Mouse (Mus musculus): ENCODE measurements around the gene Lin7b.
"Not testable (repeated sequence)": the region's sequence is repeated elsewhere in the genome, so short reads cannot be mapped to it uniquely, and the experiment has no call there.

Lin7b gene

DNA sequence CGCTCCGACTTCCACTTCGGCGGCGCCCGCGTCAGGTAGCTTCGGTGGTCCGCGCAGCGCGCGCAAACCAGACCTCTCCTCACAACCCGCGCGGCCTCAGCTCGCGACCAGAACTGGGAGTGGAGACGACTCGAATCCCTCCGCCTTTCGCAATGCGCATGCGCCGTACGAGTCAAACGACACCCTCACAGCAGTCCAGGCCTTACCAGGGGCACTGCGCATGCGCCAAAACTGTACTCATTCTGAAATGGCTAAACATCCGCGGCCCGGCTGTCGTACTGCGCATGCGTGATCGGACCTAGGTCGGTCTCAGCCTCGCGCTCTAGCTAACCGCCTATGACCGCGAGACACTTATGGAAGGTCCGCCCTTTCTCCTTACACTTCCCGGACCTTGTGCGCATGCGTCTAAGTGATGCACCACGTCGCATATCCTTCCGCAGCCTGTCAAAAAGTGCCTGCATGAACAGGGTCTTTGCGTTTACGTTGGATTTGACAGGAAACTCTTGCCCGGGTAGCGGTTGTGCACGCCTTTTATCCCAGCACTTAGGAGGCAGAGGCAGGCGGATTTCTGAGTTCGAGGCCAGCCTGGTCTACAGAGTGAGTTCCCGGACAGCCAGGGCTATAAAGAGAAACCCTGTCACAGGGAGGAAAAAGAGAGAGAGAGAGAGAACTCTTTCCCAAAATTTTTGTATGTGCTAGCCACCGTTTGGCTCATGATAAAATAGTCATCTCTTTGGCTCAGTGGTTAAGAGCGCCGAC lies 25.4 kb upstream of the Lin7b start, which contains the start of gene Snrnp70:
Gene Snrnp70 (minus strand): TSS at position 165 of the 759 bp plus-strand sequence.
- peak; percentile 100 for DNase-seq (ENCODE audit: low read depth, low spot score)

DNA sequence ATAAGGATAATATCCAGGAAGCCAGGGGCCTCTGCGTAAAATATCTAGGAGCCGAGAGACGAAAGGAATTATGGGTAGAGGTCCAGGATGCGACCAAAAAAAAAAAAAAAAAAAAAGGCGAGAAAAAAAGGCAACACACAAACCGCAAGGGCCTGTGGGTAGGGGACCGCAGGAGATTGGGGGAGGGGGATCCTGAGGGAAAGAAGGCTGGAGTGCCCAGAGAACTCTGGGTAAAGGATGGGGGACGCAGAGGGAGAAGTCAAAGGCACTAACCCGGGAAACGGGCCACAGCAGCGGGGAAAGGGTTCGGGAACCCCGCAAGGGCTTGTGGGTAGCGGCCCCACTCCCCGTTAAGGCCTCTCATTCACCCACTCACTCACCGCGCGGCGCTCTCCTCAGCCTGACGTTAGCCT lies 24.8 kb upstream of the Lin7b start:
- peak; percentile 71 for DNase-seq (ENCODE audit: low read depth, low spot score)

DNA sequence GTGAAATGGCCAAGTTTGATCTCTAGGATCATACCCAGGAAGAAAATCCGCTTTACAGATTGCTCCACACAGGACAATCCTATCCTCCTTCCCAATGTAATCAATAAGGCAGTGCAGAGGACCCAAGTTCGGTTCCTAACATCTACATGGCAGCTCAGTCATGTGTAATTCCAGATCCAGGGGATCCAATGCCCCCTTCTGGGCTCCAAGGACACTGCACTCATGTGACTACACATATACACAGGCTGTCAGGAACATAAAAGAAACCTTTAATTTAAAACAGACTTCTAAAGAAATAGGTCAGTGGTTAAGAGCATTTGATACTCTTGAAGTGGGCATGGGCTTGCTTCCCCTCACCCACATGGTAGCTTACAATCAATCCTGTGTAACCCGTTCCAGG lies 15.7 kb upstream of the Lin7b start:
- no peak for DNase-seq (ENCODE audit: low read depth, low spot score)

DNA sequence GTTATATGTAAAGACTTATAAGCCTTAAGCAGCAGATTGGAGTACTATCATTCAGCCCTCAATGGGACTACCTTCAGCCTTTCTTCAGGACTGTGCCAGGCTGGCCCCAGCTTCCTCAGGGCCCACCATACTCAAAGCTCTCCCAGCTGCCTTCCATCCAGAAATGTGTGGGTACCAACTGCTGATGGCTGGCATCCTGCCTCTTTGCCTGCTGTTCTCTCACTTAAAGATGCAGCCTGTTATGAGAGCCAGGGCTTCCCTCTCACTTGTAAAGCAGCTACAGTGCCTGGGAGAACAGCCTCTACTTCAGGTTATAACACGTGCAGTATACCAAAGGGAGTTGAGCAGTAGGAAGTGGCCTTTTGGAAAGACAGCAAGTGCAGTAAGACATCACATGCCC lies 5.7 kb upstream of the Lin7b start:
- no peak for DNase-seq (ENCODE audit: low read depth, low spot score)

DNA sequence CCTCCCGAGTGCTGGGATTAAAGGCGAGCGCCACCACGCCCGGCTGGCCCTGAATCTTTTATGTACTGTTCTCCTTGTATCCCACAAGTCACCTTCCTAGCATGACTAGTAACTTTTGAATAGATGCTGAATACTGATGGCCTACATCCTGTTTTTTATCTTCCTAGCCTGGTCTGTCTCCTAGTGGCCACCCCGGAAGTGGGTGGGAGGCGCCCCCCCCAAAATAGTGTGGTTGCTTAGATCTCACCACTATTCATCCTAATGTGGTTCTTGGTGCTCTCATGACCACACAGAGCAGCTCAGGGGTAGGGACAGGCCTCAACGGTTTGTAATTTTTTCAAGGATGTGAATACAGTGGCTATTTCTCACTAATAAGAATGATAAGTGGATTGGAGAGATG lies 4.2 kb upstream of the Lin7b start:
- DNase-seq (ENCODE audit: low read depth, low spot score) = no peak

DNA sequence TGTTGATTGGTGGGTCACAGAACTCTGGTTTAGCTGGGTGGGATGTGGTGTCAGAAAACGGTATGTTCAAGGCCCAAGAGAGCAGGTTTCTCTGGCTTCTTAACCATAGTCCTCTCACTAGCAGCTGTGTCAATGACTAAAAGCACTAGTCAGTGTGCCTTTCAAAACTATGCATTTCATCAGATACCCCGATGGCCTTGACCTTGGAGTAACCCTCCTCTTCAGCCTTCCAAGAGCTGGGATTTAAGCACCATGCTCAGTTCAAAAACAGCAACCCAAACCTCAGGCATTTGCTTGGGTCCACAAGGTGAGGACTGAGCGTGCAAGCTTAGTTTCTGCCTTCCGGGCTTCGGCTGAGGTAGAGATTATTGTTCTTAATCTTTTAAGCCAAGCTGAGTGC lies 2.0 kb upstream of the Lin7b start:
- no peak for DNase-seq (ENCODE audit: low read depth, low spot score)

DNA sequence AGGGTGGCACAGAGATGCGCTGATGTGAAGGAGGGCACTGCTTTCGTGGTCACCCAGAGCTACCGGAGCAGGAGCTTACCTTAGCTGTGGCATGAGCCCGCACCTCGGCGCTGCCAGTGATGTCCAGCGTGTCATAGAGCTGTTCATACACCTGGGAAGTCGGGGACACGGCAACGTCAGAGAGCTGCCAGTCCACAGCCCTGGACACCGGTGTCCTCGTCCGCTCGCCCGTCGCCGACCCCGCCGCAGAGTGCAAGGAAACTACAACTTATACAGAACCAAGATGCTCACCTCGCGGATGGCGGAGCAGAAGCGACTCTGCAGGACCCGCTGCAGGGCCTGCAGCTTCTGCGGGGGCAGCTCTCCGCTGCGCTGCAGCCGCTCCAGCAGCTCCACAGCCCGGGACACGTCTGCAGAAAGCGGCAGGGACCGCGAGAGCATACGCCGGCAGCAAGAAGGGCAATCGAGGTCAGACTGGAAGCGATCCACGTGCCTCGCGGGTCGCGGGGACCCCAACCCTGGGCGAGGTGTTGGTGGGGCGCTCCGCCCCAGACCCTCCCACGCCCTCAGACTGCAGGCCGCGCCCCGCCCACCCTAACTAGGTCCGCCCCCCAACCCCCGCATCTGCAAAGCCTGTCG lies 428 bp downstream of the Lin7b start:
- no peak for DNase-seq (ENCODE audit: low read depth, low spot score)

DNA sequence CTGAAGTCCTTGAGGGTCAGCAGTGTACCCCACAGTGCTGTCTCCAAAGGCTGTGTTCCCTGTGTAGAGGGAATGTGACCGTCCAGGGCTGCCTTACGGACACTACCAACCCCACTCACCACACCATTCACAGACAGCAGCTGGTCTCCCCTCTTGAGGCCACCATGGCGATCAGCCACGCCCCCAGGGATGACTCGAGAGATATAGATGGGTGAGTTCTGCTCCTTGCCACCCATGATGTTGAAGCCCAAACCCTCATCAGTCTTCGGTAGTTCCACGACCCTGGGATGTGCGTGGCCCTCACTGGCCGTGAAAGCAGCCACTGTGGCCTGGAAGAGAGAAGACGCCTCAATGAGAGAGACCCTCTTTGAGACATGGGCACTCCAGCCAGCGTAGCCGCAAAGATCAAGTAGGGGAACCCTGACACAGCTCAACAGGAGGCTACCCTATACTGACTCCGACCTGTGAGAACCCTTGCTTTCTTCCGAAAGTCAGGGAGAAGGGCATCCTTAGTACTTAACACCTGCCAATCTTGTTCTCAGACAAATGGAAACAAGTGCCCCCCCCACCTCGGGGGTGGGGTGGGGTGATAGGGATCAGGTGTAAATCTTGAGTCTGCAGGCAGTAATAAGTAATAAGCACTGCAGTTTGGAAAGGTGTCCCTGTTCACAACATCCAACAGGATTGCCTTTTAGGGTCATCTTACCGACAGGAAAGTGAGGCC lies 1.2 kb downstream of the Lin7b start:
- no peak for DNase-seq (ENCODE audit: low read depth, low spot score)

DNA sequence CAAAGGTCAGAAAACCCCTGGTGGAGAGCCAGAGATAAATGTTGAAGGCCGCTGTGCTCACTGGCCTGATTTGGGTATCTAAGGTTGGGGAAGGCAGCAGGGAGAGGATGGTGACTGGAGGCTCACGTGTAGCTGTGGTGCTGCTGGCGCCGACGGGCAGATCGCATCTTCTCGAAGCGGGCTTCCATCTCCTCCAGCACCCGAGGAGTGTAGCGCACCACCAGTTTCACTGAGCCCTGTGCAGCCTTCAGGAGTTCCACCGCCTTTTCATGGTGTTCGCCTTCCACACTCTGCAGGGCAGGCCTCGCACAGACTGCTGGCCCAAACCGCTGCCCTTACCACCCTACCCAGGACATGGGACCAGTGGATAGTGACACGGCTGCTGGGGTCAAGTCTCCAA lies 2.2 kb downstream of the Lin7b start:
- no peak for DNase-seq (ENCODE audit: low read depth, low spot score)

DNA sequence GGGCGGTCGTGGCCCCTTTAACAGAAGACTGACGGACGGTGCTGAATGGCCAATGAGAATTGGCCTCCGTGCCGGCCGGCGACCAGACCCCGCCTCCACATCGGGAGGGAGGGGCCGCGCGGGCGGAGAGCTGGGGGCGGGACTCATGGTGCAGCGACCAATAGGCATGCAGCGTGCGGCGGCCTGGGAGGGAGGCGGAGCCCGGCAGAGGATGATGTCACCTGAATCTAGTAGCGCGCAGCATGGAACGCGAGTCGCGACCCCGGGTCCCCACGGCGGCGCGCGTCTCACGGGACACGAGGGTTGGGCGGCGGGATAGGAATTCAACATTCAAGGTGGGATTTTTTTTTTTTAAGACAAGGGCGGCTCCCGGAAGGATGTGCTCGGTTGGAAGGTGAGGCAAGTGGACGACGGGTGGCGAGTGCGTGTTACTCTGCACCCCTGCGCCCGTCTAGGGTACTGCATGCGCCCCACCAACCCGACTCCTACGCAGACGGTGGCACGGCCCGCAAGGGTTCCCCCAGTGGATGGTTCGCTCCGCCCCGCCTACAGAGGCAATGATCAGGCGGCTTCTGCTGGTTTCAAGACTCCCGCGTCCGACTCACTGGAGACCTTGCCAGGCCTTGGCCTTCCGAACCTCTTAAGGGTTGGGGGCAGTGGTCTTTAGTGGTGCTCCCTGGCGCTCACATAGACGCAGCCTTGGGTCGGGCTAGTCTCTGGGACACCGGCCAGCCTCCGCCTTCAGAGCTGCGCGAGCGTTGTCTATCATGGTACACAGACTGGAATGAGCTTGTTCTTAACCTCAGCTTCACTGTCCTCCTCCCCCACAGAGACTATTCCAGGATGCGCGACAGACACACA lies 3.1 kb downstream of the Lin7b start:
- DNase-seq (ENCODE audit: low read depth, low spot score) = peak; percentile 93

DNA sequence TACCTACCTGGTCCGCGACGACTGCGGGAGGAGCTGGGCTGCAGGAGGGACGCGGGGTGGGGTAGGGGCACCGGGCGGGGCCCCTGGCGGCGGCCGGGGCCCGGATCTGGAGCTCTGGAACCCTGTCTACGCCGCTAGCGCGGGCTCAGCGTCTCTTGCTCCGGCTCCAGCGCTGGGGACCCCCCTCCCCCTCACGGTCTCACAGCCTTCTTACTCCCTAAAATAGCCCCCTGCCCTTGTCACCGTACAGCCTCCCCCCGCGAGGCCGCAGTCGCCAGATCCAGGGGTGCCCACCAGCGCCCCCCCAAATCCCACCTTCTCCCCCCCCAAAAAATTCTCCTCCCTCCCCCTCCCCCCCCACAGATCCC lies 3.7 kb downstream of the Lin7b start, which contains the start of gene Ppfia3:
Gene Ppfia3 (minus strand): TSS at position 368 of the 368 bp plus-strand sequence.
- no peak for DNase-seq (ENCODE audit: low read depth, low spot score)

DNA sequence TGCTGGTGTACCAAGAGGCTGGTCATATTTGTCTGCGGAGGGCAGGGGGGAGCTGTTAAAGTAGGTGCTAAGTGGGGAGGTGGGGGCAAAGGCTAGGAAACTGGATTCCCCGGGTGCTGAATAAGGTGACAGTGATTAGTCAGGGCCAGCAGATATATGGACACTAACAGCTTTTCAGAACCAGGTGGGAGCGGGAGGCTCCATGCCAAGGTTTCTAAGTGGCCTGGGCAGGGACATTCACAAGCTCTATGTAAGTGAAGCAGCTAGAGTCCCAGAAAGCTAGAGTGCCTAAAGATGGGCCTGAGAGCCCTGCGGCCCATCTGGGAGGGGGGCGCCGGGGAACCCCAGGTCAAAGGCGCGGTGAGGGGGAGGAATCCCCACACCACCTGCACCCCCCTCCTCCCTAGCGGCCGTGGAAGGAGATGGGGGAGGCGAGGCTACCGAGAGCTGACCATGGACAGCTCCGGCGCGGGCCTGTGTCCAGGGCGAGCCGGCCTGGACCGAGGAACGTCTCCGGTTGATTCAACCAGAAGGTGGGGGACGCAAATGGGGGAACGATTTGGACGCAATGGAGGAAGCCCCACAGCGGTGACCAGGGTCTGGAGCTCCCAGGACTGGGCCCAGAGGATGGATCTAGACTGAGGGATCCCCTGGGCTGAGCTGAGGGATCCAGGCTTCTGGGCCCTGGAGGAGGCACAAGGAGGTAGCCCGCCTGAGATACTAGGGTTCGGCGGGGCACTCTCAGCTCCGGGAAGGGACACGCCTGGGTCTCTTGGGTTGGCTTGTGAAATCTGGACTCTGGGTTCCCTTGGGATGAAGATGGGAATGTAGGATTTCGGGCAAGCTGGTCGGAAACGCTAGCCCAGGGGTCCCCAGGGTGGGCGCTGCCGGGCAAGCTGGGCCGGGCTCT lies 4.4 kb downstream of the Lin7b start:
- no peak for DNase-seq (ENCODE audit: low read depth, low spot score)

DNA sequence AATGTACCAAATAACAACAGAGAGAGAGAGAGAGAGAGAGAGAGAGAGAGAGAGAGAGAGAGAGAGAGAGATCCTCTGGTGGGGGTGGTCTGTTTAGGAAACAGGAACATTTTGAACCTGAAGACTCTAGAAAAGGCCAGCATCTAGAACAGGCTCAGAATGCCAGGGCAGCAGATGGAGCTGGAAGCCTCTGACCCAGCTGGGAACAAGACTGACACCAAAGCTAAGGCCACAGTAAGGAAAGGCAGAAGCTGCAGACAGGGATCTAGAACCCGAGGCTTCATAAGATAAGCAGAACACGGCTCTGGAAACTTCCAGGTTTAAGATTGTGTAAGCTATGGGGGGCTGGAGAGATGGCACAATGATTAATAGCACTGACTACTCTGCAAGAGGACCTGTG lies 6.4 kb downstream of the Lin7b start:
- no peak for DNase-seq (ENCODE audit: low read depth, low spot score)

DNA sequence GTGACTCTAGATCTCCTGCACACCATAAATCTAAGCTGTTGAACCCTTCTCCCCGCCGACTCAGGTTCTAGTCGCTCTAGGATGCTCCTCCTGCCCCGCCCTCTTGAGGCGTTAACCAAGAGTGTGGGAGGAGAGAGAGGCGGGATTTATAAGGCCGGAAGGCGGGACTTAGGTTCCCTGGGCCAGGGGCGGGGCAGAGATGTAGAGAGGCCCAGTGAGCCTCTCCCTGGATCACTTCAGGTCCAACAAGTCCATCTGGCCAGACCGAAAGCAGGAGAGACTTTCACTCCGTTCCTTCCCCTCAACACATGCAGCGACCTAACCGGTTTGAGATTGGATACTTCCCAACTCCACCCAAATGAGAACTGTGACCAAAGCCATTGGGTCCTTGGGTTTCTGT lies 7.6 kb downstream of the Lin7b start:
- DNase-seq (ENCODE audit: low read depth, low spot score) = no peak

DNA sequence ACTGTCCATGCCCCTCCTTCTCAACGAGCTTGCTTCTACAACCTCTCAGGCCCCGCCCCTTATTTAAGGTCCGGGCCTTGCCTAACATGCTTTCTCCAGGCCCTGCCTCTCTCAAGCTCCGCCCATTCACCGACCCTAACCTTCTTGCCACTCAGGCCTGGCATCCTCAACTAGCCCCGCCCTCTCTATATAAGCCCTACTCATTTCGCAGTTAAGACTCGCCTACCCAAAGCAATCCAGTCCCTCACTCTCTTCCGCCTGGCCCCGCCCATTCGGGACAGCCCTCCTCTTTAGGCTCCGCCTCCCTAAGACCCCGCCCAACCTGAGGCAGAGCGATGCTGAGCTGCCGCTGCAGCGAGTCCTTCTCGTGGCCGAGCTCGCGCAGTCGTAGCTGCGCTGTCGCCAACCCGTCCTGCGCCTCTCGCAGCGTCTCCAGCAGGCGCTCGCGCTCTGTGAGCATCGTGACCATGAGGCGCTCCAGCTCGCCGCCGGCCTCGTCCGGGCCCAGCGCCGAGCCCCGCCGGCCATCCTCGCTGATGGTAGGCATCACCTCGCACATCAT lies 9.1 kb downstream of the Lin7b start:
- peak; percentile 56 for DNase-seq (ENCODE audit: low read depth, low spot score)

DNA sequence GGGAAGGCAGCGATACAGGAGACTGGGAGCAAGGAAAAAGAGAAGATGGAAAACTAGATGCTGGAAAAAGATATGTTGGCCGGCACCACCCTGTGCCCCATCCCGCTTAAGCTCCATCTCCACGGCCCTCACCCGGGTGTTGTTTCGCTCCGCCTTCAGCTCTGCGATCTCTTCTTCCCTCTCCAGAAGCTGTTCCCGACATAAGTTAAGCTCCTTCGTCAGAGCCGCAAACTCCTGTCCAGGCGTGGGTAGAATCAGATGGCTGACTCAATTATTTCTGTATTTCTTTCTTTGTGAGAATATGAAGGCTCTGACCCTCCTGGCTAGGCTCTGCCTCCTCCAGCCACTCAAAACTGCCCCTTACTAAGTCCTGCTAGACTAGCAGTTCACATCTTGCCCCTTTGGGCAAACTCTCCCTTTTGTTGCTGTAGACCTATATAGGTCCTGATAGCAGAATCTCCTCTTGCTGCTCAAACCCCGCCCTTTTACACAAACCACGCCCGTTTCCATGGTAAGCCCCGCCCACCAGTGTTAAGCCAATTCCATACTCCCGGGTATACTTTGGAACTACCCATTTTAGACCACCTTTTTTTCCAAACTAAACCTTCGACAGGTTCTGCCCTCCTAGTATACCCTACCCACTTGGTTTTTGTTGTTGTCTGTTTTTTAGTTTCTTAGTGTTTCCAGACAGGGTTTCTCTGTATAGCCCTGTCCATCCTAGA lies 9.8 kb downstream of the Lin7b start:
- DNase-seq (ENCODE audit: low read depth, low spot score) = no peak

DNA sequence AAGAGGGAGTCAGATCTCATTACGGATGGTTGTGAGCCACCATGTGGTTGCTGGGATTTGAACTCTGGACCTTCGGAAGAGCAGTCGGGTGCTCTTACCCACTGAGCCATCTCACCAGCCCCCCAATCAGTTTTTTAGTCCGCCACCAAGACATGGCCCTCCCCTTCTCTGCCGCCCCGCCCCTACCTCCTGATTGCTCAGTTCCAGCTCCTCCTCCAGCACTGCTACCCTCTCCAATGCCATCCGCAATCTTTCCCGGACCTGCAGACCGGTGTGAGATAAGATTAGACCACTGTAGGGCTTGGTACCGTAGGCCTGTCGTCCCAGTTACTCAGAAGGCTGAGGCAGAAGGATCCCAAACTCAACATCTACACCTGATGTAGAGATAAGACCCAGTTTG lies 11.3 kb downstream of the Lin7b start:
- DNase-seq (ENCODE audit: low read depth, low spot score) = not testable (repeated sequence)

DNA sequence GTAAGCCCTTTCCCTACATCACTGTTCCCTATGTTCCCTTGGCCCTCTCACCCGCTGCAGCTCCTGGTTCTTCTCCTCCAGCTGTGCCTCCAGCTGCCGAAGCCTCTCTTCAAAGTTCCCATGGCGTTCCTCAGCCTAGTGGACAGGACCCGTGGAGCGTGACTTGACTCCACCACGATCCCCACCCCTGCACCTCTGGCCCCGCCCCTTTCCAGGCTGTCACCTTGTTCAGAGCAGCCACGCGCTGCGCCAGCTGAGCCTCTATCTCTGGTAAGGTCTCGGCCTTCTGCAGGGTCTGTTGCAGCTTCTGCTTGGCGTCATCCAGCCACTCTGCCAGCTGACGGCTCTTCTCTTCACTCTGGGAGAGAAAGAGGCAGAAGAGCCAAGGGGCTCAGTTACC lies 14.3 kb downstream of the Lin7b start:
- no peak for DNase-seq (ENCODE audit: low read depth, low spot score)

DNA sequence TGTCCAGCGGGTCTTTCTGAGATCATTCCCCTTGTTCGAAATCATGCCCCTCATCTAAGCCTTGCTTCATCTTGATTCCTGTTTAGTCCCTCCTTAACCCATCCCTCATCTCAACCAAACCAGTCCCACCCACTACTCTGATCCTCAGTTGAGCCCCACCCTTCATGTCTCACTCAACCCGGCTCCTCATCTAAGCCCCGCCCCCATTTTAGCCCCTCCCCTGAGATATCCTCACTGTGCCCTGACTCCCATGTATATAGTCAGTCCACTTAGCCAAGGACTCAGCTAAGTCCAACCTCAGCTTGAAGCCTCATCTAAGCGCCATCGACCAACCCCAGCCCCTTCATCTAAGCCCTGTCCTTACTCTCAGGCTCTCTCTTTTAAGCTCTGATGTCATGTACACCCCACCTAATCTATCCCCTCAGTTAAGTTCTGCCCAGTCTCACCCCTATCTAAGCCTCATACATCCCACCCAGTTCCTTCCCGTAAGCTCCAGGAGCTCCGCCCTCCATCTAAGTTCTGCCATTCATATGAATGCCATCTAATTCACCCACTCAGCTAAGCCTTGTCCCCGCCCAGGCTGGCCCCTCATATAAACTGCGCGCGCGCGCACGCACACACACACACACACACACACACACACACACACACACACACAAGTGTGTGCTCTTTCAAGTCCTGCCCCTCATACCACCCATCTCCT lies 14.9 kb downstream of the Lin7b start:
- DNase-seq (ENCODE audit: low read depth, low spot score) = no peak
